Mouse (Mus musculus): ENCODE data around the gene Dtx3.
"Not testable (repeated sequence)": the region's sequence is repeated elsewhere in the genome, so short reads cannot be mapped to it uniquely, and the experiment has no call there.

Dtx3 gene

GRCm38 (mm10) chr10:127205373-127205772 is 9.8 kb upstream of the Dtx3 start:
- no peak for DNase-seq (ENCODE audit: extremely low read depth, low read depth, low spot score)

GRCm38 (mm10) chr10:127204589-127204988 is 9.1 kb upstream of the Dtx3 start:
- DNase-seq (ENCODE audit: extremely low read depth, low read depth, low spot score), result no peak

GRCm38 (mm10) chr10:127203106-127203505 is 7.6 kb upstream of the Dtx3 start:
- no peak for DNase-seq (ENCODE audit: extremely low read depth, low read depth, low spot score)

GRCm38 (mm10) chr10:127200279-127200678 is 4.8 kb upstream of the Dtx3 start:
- DNase-seq (ENCODE audit: extremely low read depth, low read depth, low spot score), result no peak

- no peak for DNase-seq (ENCODE audit: extremely low read depth, low read depth, low spot score)
Observed at GRCm38 (mm10) chr10:127199474-127199873, 3.9 kb upstream of the Dtx3 start.

- no peak for DNase-seq (ENCODE audit: extremely low read depth, low read depth, low spot score)
Observed at GRCm38 (mm10) chr10:127199068-127199467, 3.5 kb upstream of the Dtx3 start.

GRCm38 (mm10) chr10:127198492-127198891 is 3.0 kb upstream of the Dtx3 start:
- no peak for DNase-seq (ENCODE audit: extremely low read depth, low read depth, low spot score)

GRCm38 (mm10) chr10:127197505-127198110 is 2.1 kb upstream of the Dtx3 start:
- no peak for DNase-seq (ENCODE audit: extremely low read depth, low read depth, low spot score)

- DNase-seq (ENCODE audit: extremely low read depth, low read depth, low spot score), result no peak
Observed at GRCm38 (mm10) chr10:127197104-127197503, 1.6 kb upstream of the Dtx3 start.

- no peak for DNase-seq (ENCODE audit: extremely low read depth, low read depth, low spot score)
Observed at GRCm38 (mm10) chr10:127196392-127196791, 864 bp upstream of the Dtx3 start.

- DNase-seq (ENCODE audit: extremely low read depth, low read depth, low spot score), result no peak
Observed at GRCm38 (mm10) chr10:127194428-127195327, 850 bp downstream of the Dtx3 start.

- no peak for DNase-seq (ENCODE audit: extremely low read depth, low read depth, low spot score)
Observed at GRCm38 (mm10) chr10:127193011-127193410, 2.5 kb downstream of the Dtx3 start.

GRCm38 (mm10) chr10:127192057-127192328 is 3.5 kb downstream of the Dtx3 start:
- DNase-seq (ENCODE audit: extremely low read depth, low read depth, low spot score), result not testable (repeated sequence)

GRCm38 (mm10) chr10:127191191-127192056 is 4.1 kb downstream of the Dtx3 start:
- no peak for DNase-seq (ENCODE audit: extremely low read depth, low read depth, low spot score)

GRCm38 (mm10) chr10:127190398-127191190 is 4.9 kb downstream of the Dtx3 start:
- no peak for DNase-seq (ENCODE audit: extremely low read depth, low read depth, low spot score)

- DNase-seq (ENCODE audit: extremely low read depth, low read depth, low spot score), result no peak
Observed at GRCm38 (mm10) chr10:127189651-127190381, 5.7 kb downstream of the Dtx3 start, which contains the start of gene Arhgef25. TSS of gene Arhgef25 (minus strand) at chr10:127190083.

- DNase-seq (ENCODE audit: extremely low read depth, low read depth, low spot score), result no peak
Observed at GRCm38 (mm10) chr10:127189116-127189650, 6.3 kb downstream of the Dtx3 start.

- DNase-seq (ENCODE audit: extremely low read depth, low read depth, low spot score), result no peak
Observed at GRCm38 (mm10) chr10:127188465-127189115, 6.9 kb downstream of the Dtx3 start.

- no peak for DNase-seq (ENCODE audit: extremely low read depth, low read depth, low spot score)
Observed at GRCm38 (mm10) chr10:127188079-127188453, 7.5 kb downstream of the Dtx3 start.

All from fat pad, adult 2 months (tissue).